Mouse (Mus musculus) right cerebral cortex, postnatal 25 days (tissue): ENCODE measurements around the gene Znrd1as.
"Not testable (repeated sequence)": the region's sequence is repeated elsewhere in the genome, so short reads cannot be mapped to it uniquely, and the experiment has no call there.

Experiments used
- DNase-seq: peaks from one replicate; pipeline ENCODE4 v3.0.0; 2022

Gene Znrd1as

GRCm38 (mm10) chr17:36950981-36951947 lies 7.1 kb upstream of the Znrd1as start, which contains the start of gene Ppp1r11:
Gene Ppp1r11 (minus strand): TSS chr17:36951741.
- DNase-seq, result peak; percentile 95

- no peak for DNase-seq
These were observed 5.8 kb upstream of the Znrd1as start for GRCm38 (mm10) chr17:36952631-36953030.

- no peak for DNase-seq
These were observed 5.3 kb upstream of the Znrd1as start for GRCm38 (mm10) chr17:36953062-36953461.

- no peak for DNase-seq
These were observed 492 bp downstream of the Znrd1as start for GRCm38 (mm10) chr17:36958884-36959283.

- no peak for DNase-seq
These were observed 2.7 kb downstream of the Znrd1as start for GRCm38 (mm10) chr17:36961125-36961524.

GRCm38 (mm10) chr17:36966875-36967274 lies 8.5 kb downstream of the Znrd1as start:
- no peak for DNase-seq

GRCm38 (mm10) chr17:36970316-36970890 lies 12.0 kb downstream of the Znrd1as start:
- DNase-seq, result no peak

- DNase-seq, result no peak
These were observed 12.9 kb downstream of the Znrd1as start for GRCm38 (mm10) chr17:36971172-36971850.

- no peak for DNase-seq
These were observed 14.4 kb downstream of the Znrd1as start for GRCm38 (mm10) chr17:36972791-36973190.

- DNase-seq, result no peak
These were observed 14.9 kb downstream of the Znrd1as start for GRCm38 (mm10) chr17:36973271-36973787.

GRCm38 (mm10) chr17:36981221-36981813 lies 22.9 kb downstream of the Znrd1as start, which contains the start of gene 2410137M14Rik:
Gene 2410137M14Rik (minus strand): TSS chr17:36981237.
- DNase-seq, result peak; percentile 44

GRCm38 (mm10) chr17:36981845-36982244 lies 23.5 kb downstream of the Znrd1as start:
- no peak for DNase-seq

GRCm38 (mm10) chr17:36982253-36983155 lies 24.1 kb downstream of the Znrd1as start:
- DNase-seq, result no peak

GRCm38 (mm10) chr17:36988475-36988874 lies 30.1 kb downstream of the Znrd1as start:
- DNase-seq, result no peak

GRCm38 (mm10) chr17:36989437-36989836 lies 31.0 kb downstream of the Znrd1as start, which contains the start of gene H2-M5:
Gene H2-M5 (minus strand): TSS chr17:36989537.
- no peak for DNase-seq

GRCm38 (mm10) chr17:36990630-36991029 lies 32.2 kb downstream of the Znrd1as start:
- not testable (repeated sequence) for DNase-seq

GRCm38 (mm10) chr17:36992336-36993104 lies 34.1 kb downstream of the Znrd1as start:
- DNase-seq, result no peak

GRCm38 (mm10) chr17:36993770-36994325 lies 35.5 kb downstream of the Znrd1as start:
- DNase-seq, result no peak

GRCm38 (mm10) chr17:36994528-36994927 lies 36.1 kb downstream of the Znrd1as start:
- no peak for DNase-seq

- DNase-seq, result no peak
These were observed 37.1 kb downstream of the Znrd1as start for GRCm38 (mm10) chr17:36995448-36995847.
